Mouse (Mus musculus) liver, embryonic 14.5 days (tissue): ENCODE results near the gene Scn2a.

Experiments used
- CTCF ChIP-seq: IDR thresholded peaks from 2 replicates; pipeline ENCODE4 v1.5.1; 2016; ENCODE audit warnings: antibody characterized with exemption, low read depth, control low read depth
- EP300 ChIP-seq: IDR thresholded peaks from 2 replicates; pipeline ENCODE4 v1.6.1; 2016; ENCODE audit warnings: antibody characterized with exemption, low read depth

- TF ChIP-seq EP300 (no peak), CTCF (no peak)
Measured at GRCm38 (mm10) chr2:65745400-65745799, 124.8 kb downstream of the Scn2a start.
